Mouse (Mus musculus) lung, postnatal 0 days (tissue): ENCODE data around the gene Il16. TPM values are rescaled to one million over a fixed set of nuclear protein-coding genes. Genes with fewer than 3 reads are reported as not detected.
A peak's percentile ranks its signal among the peaks of the same experiment; 100 is the strongest.

Source experiments
- ATAC-seq: fragments of 200-750 bp; cut with Nextera tagmentation; 2 replicates; pipeline ENCODE4 v1.8.0; 2017; ENCODE audit warnings: moderate library complexity
- DNase-seq: peaks from one replicate; pipeline ENCODE4 v3.0.0-alpha.2; 2016; ENCODE audit warnings: low spot score
- H3K27ac ChIP-seq: fragments of 300-500 bp; sonication (generic); 2 replicates; pipeline ENCODE4 v1.5.1; 2014; ENCODE audit warnings: antibody characterized with exemption, mild to moderate bottlenecking, low read length, mixed read lengths
- H3K27me3 ChIP-seq: fragments of 300-500 bp; sonication (generic); replicated peaks from 2 replicates; pipeline ENCODE4 v1.6.1; 2014; ENCODE audit warnings: low read length, mixed read lengths; ENCODE audit not compliant: insufficient read depth
- H3K36me3 ChIP-seq: fragments of 300-500 bp; sonication (generic); 2 replicates; pipeline ENCODE4 v1.6.1; 2014; ENCODE audit warnings: low read length, mixed read lengths; ENCODE audit not compliant: insufficient read depth
- H3K4me1 ChIP-seq: fragments of 300-500 bp; sonication (generic); 2 replicates; pipeline ENCODE4 v1.6.1; 2014; ENCODE audit warnings: antibody characterized with exemption, low read depth, low read length, mixed read lengths; ENCODE audit not compliant: insufficient read depth
- H3K4me2 ChIP-seq: fragments of 300-500 bp; sonication (generic); replicated peaks from 2 replicates; pipeline ENCODE4 v1.6.1; 2014; ENCODE audit warnings: low read depth, mild to moderate bottlenecking, low read length, moderate library complexity, mixed read lengths
- H3K4me3 ChIP-seq: fragments of 300-500 bp; sonication (generic); 2 replicates; pipeline ENCODE4 v1.5.1; 2014; ENCODE audit warnings: low read depth, low read length
- H3K9ac ChIP-seq: fragments of 300-500 bp; sonication (generic); replicated peaks from 2 replicates; pipeline ENCODE4 v1.6.1; 2014; ENCODE audit warnings: low read depth, mild to moderate bottlenecking
- H3K9me3 ChIP-seq: fragments of 300-500 bp; sonication (generic); 2 replicates; pipeline ENCODE4 v1.6.1; 2016; ENCODE audit warnings: low read length, mixed read lengths
- CTCF ChIP-seq: IDR thresholded peaks from 2 replicates; pipeline ENCODE4 v1.5.1; 2016; ENCODE audit warnings: antibody characterized with exemption, mild to moderate bottlenecking
- EP300 ChIP-seq: IDR thresholded peaks from 2 replicates; pipeline ENCODE4 v1.6.1; 2016; ENCODE audit warnings: antibody characterized with exemption, mild to moderate bottlenecking, control low read depth
- WGBS: fragments of 180-500 bp; shearing (Covaris S2); extraction: QIAGEN DNeasy Blood & Tissue Kit; methylation state at CpG from one replicate; pipeline ENCODE4 v1.1.7; 2014; 5-methylcytosine and 5-hydroxymethylcytosine counted together
- polyA plus RNA-seq: library from polyadenylated mRNA; unstranded; fragments of >200 nt; fragmentation: Nextera tagmentation; extraction: Ambion mirVana; gene quantifications from 2 replicates; pipeline ENCODE4 v1.2.1, GENCODE M21; 2015

Il16 gene
- polyA plus RNA-seq, 1 experiment from 2014 or later = 8.0 TPM

DNA sequence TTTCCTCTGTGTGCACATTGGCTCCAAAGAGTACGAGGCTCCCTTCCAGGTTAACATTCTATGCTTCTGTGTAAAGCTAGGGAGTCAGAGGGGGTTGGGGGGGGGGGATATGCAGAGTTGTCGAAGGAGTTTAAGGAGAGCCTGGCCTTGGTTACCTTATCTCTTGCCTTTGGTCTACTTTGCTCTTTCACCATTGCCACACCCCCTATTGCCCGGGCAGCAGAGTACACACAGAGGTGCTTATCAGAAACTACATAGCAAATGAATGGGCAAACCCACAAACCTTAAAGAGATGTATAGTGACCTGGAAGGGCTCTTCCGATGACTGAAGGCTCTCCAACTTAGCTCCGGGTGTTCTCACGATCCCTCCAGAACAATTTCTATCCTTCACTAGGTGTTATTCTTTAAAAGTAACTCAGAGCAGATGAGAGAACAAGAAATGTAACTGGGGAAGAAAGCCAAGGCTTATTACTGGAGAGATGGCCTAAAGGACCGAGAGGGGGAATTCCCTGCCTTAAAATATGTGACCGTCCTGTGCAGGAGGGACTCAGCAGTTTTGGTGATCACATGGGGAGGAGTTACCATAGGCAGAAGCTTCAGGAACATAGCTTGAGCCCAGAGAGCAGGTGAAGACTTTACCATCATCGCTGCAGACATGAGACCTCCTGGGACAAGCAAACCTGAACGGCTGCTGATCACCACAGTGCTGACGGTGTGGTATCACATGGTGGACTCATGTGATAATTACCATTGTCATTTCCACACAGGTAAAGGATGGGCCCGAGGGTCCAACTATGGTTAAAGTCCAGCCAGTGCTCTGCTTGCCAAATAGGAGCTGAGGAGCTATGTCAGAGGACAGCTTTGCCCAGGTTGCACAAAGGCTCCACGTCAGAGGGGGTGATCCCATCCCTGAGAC, 146.3 kb downstream of the Il16 start:
- no peaks in the 10 kb centered on the region for H3K36me3 ChIP-seq
- H3K4me1 ChIP-seq = no peaks in the 10 kb centered on the region
- WGBS = 64% methylated on average over 13 of the region's 13 CpGs
- H3K4me3 ChIP-seq = no peak overlapping the region
- no peaks in the 10 kb centered on the region for H3K9me3 ChIP-seq
- H3K9ac ChIP-seq = no peak overlapping the region
- peak; percentile 11 for DNase-seq
- no peak overlapping the region for H3K27ac ChIP-seq
- H3K27me3 ChIP-seq = no peaks in the 10 kb centered on the region
- H3K4me2 ChIP-seq = no peak overlapping the region
- TF ChIP-seq CTCF (no peak), EP300 (no peak)
- ATAC-seq = peak; percentile 50; the same call in 1 of the 2 replicates

DNA sequence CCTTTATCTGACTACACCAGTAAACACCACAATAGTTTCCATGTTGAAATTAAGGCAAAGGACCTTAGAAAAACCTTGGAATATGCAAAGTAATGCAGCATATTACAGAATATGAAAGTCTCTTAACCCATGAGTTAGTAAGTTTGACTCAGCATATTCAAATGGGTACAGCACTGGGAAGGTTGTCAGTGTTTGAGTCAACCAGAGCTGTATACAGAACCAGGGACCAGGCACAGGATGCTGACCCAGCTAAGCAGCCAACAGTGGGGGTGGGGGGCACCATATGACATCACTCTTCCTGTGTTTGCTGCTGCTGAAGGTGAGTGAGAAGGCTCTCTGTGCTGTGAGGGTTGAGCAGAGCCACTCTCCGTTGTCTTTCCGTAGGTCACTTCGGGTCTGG, 148.5 kb downstream of the Il16 start:
- Histone ChIP-seq H3K4me1 (no peaks in the 10 kb centered on the region), H3K4me3 (no peak overlapping the region), H3K36me3 (no peaks in the 10 kb centered on the region), H3K9me3 (no peaks in the 10 kb centered on the region), H3K4me2 (no peak overlapping the region), H3K27ac (no peak overlapping the region), H3K9ac (no peak overlapping the region), H3K27me3 (no peaks in the 10 kb centered on the region)
- DNase-seq (no peak), ATAC-seq (no peak)
- no peak for TF ChIP-seq CTCF
- no peak for TF ChIP-seq EP300
- WGBS = 70% methylated on average over 3 of the region's 3 CpGs

DNA sequence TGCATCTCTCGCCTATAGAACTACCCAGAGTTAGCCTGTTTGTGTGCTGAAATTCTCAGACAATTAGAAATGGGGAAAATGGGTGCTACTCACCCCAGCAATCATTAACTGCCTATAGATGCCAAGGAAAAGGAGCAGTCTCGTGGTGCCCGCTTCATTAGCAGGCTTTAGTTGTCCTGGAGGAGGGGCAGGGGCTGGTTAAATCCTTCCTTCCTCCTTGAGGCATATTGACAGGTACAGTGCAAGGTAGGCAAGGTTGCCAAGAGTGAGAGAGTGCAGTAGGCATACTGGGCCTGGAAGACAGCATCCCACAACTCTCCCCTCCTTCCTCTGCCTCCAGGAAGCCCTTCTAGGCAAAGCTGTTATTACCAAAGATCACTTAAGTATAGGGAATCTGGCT, 151.5 kb downstream of the Il16 start:
- no peak for ATAC-seq
- Histone ChIP-seq H3K4me2 (no peak overlapping the region), H3K27ac (no peak overlapping the region), H3K9me3 (no peaks in the 10 kb centered on the region), H3K36me3 (no peaks in the 10 kb centered on the region), H3K9ac (no peak overlapping the region), H3K4me3 (no peak overlapping the region), H3K27me3 (no peaks in the 10 kb centered on the region), H3K4me1 (no peaks in the 10 kb centered on the region)
- no peak for DNase-seq
- WGBS = 78% methylated on average over 3 of the region's 3 CpGs
- TF ChIP-seq EP300 (no peak), CTCF (no peak)

Other genes starting within 250 kb of the Il16 start
- gene Tmc3, start 160.8 kb downstream of the Il16 start, polyA plus RNA-seq = 0.11 and 0.24 TPM in 2 replicates
- 12.9 and 13.4 TPM in 2 replicates for gene Stard5, start 113.8 kb downstream of the Il16 start, polyA plus RNA-seq
- gene Cfap161, start 49.2 kb upstream of the Il16 start, polyA plus RNA-seq = 6.8 and 10.4 TPM in 2 replicates
- gene Tlnrd1, start 138.6 kb upstream of the Il16 start, polyA plus RNA-seq = 18.9 and 22.5 TPM in 2 replicates
- 97.9 and 104 TPM in 2 replicates for gene Mesd, start 138.7 kb upstream of the Il16 start, polyA plus RNA-seq